Mouse (Mus musculus) layer of hippocampus, postnatal 14 days (tissue): ENCODE results near the gene Il12rb2. TPM values are rescaled to one million over a fixed set of nuclear protein-coding genes. Genes with fewer than 3 reads are reported as not detected.

Source experiments
- DNase-seq, 2 experiments: peaks; one replicate each; pipeline ENCODE4 v3.0.0; 2021 to 2022; ENCODE audit warnings: low spot score in 2 of 2, mixed read lengths in 1 of 2
- total RNA-seq, 2 experiments: library from RNA; stranded (reverse); gene quantifications; 2 replicates each; pipeline ENCODE4 v1.2.3; 2021

The Il12rb2 gene
- total RNA-seq, 2 experiments from 2014 or later: not detected

DNA sequence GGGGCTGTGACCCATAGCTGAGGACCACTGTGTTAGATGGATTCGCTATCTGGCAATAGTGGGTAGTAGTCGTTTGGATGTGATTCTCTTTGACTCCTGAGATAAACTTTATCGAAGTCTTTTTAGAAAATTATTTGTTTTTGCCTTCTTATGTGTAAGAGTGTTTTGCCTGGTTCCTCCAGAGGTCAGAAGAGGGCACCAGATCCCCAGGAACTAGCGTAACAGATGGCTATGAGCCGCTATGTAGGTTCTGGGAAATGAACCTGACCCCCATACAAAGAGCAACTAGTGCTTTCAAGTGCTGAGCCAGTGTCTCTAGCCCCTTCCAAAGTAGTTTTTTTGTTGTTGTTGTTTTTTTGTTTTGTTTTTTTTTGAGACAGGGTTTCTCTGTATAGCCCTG is 79.9 kb downstream of the Il12rb2 start:
- no peak for DNase-seq

- DNase-seq: no peak
Observed at GRCm38 (mm10) chr6:67292042-67292623, 83.9 kb downstream of the Il12rb2 start.

DNA sequence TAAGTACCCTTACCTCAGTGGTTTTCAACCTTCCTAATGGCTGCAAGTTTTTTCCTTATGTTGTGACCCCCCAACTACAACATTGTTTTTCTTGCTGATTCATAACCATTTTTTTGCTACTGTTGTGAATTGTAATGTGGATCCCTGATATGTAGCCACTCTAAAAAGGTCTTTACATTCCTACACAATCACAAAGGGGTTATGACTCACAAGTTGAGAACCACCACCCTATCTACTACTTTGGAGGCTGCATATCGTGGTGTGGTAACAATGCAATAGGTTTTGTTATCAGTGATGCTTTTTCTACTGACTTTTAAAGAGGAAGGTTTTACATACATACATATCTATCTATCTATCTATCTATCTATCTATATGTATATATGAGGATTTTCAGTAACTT is 93.1 kb downstream of the Il12rb2 start:
- no peak for DNase-seq

GRCm38 (mm10) chr6:67281614-67282197 is 94.3 kb downstream of the Il12rb2 start:
- DNase-seq: no peak

- DNase-seq: no peak
Observed at GRCm38 (mm10) chr6:67277944-67278343, 98.0 kb downstream of the Il12rb2 start.

- DNase-seq: no peak
Observed at GRCm38 (mm10) chr6:67269459-67269858, 106.5 kb downstream of the Il12rb2 start.

DNA sequence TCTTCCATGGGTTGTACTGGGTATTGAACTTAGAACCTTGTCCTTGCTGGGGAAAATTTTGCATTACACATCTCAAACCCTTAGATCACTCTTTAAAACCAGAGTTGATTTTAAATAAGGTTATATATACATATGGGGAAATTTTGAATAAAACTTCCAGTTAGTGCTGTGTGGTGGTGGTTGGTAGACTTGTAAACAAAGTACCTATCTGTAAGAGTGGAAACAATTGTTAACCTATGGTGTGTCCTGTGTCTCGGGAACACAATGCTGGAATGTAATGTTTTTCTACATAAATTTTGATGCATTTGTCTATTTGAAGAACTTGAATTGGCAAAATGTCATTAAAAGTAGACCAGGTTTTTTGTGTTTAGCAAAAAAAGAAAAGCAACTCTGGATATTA is 107.0 kb downstream of the Il12rb2 start:
- DNase-seq: no peak

GRCm38 (mm10) chr6:67268245-67268612 is 107.8 kb downstream of the Il12rb2 start:
- no peak for DNase-seq

GRCm38 (mm10) chr6:67267408-67268244 is 108.4 kb downstream of the Il12rb2 start:
- peak; percentile 6 to 24 for DNase-seq

DNA sequence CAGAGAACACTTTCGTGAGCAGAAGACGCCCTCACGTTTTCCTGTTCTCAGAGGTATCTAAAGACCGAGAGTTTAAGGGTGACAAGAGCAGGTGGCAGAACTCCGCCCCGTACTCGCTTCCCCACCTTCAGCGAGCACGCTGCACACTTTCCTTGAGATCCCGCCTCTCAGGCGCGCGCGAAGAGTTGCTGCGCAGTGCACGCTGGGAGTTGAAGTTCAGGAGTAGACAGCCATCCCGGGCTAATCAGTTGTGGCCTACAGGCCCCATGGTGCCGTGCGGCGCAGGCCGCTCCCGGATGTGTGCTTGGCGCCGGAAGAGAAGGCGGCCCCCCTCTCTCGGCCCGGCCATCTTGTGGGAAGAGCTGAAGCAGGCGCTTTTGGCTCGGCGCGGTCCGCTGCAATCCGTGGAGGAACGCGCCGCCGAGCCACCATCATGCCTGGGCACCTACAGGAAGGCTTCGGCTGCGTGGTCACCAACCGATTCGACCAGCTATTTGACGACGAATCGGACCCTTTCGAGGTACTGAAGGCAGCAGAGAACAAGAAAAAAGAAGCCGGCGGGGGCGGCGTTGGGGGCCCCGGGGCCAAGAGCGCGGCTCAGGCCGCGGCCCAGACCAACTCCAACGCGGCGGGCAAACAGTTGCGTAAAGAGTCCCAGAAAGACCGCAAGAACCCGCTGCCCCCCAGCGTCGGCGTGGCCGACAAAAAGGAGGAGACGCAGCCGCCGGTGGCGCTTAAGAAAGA is 109.2 kb downstream of the Il12rb2 start:
- DNase-seq: peak; percentile 93 to 97

- DNase-seq: no peak
Observed at GRCm38 (mm10) chr6:67266159-67266657, 109.8 kb downstream of the Il12rb2 start.

- DNase-seq: no peak
Observed at GRCm38 (mm10) chr6:67264935-67265334, 111.1 kb downstream of the Il12rb2 start.

DNA sequence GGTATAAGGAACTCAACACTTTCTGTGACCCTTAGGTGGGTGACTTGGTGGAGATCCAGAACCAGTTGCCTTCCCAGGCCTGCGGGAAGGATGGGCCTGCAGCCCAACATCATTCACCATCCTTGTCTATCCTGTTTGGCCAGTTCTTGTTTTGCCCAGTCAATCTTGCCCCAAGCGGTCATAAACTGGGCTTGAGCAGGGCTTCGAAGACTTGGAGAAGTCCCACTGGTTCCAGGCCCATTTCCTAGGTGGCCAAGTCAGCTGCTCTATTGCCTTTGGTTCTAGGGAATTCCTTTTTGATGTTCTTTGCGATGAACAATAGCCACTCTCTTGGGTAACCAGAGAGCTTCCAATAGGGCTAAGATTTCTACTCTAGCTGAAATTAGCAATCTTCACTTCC is 124.9 kb downstream of the Il12rb2 start:
- no peak for DNase-seq

DNA sequence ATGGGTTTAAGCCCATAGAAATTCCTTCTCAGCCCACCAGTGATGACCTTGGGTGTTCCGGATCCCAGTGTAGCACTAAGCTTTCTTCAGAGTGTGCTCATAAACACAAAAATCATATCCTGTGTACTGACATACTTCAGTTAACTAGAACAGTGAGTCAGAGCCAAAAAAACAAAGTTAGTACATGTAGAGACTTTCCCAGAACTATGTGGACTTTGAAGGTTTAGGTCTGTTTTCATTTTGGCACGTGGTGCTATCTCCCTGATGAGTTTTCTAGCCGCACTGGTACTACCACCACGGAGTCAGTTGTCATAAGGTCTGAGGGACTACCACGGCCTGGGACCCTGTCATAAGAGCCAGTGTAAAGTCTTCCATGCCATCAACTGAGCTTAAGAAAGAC is 131.5 kb downstream of the Il12rb2 start:
- DNase-seq: no peak

- no peak for DNase-seq
Observed at GRCm38 (mm10) chr6:67243765-67244420, 132.1 kb downstream of the Il12rb2 start.

Other genes starting within 250 kb of the Il12rb2 start
- gene Serbp1, start 138.0 kb downstream of the Il12rb2 start, total RNA-seq: 100 to 1,000 TPM; 227 to 243 TPM
- under 1 TPM in 1 of 2 experiments, not detected in 1; 0.29 TPM for gene Il23r, start 115.7 kb upstream of the Il12rb2 start, total RNA-seq
- 1 to 10 TPM; 1.9 to 2.6 TPM for gene Tacstd2, start 159.6 kb upstream of the Il12rb2 start, total RNA-seq